Mouse (Mus musculus) cortical plate, adult 2 months (tissue): ENCODE data around the gene Sf3b3. TPM values are rescaled to one million over a fixed set of nuclear protein-coding genes. Genes with fewer than 3 reads are reported as not detected.

ENCODE experiments used
- H3K27ac ChIP-seq: fragments of 200-500 bp; 2 replicates; pipeline ENCODE4 v1.5.1; 2012; ENCODE audit warnings: low read length, control low read depth, inconsistent platforms; ENCODE audit not compliant: insufficient read depth
- H3K4me1 ChIP-seq: fragments of 200-500 bp; 2 replicates; pipeline ENCODE4 v1.6.1; 2011; ENCODE audit warnings: low read length; ENCODE audit not compliant: control insufficient read depth, insufficient read depth
- H3K4me3 ChIP-seq: fragments of 200-500 bp; 2 replicates; pipeline ENCODE4 v1.5.1; 2011; ENCODE audit warnings: mild to moderate bottlenecking, low read length, control low read depth; ENCODE audit not compliant: insufficient read depth
- CTCF ChIP-seq: fragments of 200-500 bp; IDR thresholded peaks from 2 replicates; pipeline ENCODE4 v1.5.1; 2011; ENCODE audit warnings: mild to moderate bottlenecking, control low read depth, low read length; ENCODE audit not compliant: insufficient read depth; ENCODE audit errors: extremely low read depth
- POLR2A ChIP-seq: fragments of 200-500 bp; IDR thresholded peaks from 2 replicates; pipeline ENCODE4 v1.6.1; 2011; ENCODE audit warnings: mild to moderate bottlenecking, low read length, control low read depth; ENCODE audit not compliant: insufficient read depth; ENCODE audit errors: extremely low read depth
- polyA plus RNA-seq: library from polyadenylated mRNA; depleted of rRNA; stranded (reverse); fragments of >200 nt; gene quantifications from 2 replicates; pipeline ENCODE4 v1.2.3, GENCODE M21; 2012

Gene Sf3b3
- polyA plus RNA-seq, 1 experiment: 37.4 TPM

DNA sequence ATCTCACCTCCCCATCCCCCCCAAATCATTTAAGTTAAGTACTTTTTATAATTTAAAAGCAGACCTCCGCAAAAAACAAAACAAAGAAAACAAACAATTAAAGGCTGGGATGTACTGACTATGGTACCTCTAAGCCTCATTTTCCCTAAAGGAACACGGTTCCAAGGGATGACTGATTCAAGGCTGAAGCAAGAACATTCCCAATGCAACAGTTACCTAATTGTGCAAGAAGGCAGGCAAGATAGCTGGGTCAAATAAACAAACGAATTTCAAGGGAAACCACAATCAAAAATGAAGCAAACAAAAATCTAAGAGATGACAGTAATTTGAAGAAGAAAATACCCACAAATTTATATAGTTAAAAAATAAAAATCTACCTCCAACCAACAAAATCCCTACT lies 24.6 kb downstream of the Sf3b3 start:
- TF ChIP-seq CTCF (no peak), POLR2A (no peak)
- Histone ChIP-seq H3K27ac (no peak overlapping the region), H3K4me3 (no peak overlapping the region), H3K4me1 (no peaks in the 10 kb centered on the region)

DNA sequence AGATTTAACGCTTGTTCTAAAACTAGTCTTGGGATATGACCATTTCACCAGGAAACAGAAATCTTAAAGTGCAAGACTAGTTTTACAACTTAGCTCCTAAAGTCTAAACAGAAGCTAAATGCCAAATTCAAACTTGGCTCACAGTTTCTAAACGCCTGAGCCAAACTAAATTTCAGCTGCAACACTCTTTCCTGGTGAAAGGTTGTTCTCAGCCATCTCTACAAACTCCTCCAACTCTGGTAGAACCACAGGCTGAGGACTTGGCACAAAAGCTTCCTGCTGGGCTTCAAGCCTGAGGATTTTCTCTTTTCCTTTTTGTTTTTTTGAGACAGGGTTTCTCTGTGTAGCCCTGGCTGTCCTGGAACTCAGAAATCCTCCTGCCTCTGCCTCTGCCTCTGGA lies 26.3 kb downstream of the Sf3b3 start:
- TF ChIP-seq POLR2A: no peak
- TF ChIP-seq CTCF: no peak
- Histone ChIP-seq H3K4me1 (no peaks in the 10 kb centered on the region), H3K27ac (no peak overlapping the region), H3K4me3 (no peak overlapping the region)

DNA sequence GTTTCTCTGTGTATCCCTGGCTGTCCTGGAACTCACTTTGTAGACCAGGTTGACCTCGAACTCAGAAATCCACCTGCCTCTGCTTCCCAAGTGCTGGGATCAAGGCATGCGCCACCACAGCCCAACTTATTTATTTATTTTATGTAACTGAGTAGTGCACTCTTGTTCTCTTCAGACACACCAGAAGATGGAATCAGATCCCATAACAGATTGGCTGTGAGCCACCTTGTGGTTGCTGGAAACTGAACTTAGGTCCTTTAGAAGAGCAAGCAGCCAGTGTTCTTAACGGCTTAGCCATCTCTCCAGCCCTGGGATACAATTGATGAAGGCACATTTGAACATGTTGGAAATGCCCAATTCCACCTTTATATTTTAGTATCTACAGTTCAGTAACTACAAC lies 28.0 kb downstream of the Sf3b3 start:
- TF ChIP-seq POLR2A (no peak), CTCF (0 out of 2 replicates have a peak, but pooled peaks have one; percentile 2)
- no peaks in the 10 kb centered on the region for H3K4me1 ChIP-seq

DNA sequence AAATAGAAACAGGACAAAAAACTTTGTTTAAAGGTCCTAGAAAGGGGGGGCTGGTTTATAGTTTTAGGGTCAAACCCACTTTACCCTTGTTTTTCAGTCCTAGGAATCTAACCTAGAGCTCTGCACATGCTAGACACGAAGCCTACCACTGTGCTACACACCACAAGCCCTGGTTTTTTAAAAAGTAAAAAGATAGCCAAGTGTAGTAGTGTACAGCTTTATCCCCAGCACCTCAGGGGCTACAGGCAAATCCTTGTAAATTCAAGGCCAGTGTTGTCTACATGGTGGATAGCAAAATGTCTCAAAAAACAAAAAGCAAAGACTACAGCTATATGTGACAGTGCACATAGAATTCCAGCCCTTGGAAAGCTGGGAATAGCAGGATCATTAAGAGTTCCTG lies 29.6 kb downstream of the Sf3b3 start:
- no peak overlapping the region for H3K4me3 ChIP-seq
- H3K4me1 ChIP-seq: no peaks in the 10 kb centered on the region
- TF ChIP-seq POLR2A (no peak), CTCF (no peak)
- H3K27ac ChIP-seq: no peak overlapping the region

More for the DNA sequence above, 28.0 kb downstream of the Sf3b3 start:
- no peak overlapping the region for H3K4me3 ChIP-seq
- no peak overlapping the region for H3K27ac ChIP-seq

DNA sequence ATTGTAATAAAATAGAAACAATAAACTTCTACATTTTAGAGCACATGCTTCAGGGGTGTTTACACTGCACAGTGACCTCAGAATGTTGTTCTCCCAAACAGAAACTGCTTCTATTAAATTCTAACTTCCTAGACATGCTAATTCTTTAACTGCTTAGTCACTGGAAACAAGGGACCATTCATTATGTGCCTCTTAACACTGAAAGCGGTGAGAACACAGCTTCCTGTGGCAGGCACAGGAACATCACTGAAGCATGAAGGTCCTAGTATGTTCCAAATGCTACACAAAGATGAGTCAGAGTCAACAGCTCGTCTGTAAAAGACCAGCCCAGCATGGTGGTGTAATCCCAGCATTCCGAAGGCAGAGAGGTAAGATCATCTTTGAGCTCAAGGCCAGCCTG lies 31.3 kb downstream of the Sf3b3 start:
- no peaks in the 10 kb centered on the region for H3K4me1 ChIP-seq
- H3K27ac ChIP-seq: no peak overlapping the region
- no peak overlapping the region for H3K4me3 ChIP-seq
- no peak for TF ChIP-seq CTCF
- TF ChIP-seq POLR2A: no peak

DNA sequence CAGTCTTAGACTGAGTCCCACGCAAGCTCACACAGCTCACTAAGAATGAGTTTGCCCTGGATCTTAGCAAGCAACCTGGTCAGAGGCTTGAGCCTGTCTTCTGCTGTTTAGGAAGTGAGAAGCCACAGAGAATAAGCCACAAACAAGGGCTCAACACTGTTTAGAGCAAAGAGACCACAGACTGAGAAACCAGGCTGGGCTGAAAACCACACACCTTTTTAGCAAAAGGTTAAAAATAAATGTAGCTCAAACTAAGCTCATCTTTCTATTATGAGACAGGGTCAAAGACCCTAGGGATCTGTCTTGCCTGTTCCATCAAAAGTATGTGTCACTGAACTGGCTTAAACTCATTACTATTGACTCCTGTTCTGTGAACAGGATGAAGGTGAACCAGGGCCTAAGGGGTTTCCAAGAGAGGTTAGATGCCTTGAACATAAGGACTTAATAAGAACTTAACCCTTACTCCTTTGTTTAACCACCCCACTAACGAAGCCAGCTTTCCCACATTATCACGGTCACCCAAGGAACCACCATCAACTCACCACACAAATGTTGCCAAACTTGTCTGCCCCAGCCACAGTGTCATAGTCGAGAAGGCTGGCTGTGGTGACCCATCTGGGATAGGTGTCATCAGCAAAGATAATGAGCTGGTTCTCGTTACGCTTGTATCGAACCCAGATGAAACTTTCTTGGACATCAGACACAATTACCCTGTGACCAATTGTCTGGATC lies 33.3 kb downstream of the Sf3b3 start:
- no peak for TF ChIP-seq POLR2A
- no peak for TF ChIP-seq CTCF
- Histone ChIP-seq H3K4me1 (no peaks in the 10 kb centered on the region), H3K27ac (no peak overlapping the region), H3K4me3 (no peak overlapping the region)

DNA sequence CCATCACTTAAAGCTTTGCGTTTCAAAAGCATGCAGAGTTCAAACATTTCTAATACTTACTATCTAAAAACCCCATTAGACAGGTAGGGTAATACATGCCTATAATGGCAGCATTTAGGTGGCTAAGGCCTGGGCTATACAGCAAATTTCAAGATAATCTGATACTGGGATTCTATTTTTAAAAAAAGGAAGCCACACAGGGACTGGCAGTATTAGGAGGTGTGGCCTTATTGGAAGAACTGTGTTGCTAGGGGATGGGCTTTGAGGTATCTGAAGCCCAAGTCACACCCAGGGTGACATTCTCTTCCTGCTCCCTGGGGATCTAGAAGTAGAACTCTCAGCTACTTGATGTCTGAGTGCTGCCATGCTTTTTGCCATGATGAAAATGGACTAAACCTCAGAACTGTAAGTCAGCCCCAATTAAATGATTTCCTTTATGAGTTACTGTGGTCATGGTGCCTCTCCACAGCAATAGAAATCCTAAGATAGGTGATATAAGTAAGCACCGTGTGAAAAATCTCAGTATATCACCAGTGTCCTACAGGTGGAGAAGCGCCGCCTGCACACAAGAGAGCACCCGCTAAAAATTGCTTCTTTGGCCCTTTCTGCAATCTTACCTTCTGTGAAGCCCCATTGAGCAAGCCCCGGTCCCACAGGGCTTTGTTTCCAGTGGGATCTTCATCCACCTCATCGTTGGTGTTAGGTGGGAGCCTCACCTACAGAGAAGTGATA lies 34.1 kb downstream of the Sf3b3 start:
- TF ChIP-seq CTCF: no peak
- no peak for TF ChIP-seq POLR2A
- H3K4me1 ChIP-seq: no peaks in the 10 kb centered on the region
- no peak overlapping the region for H3K4me3 ChIP-seq
- H3K27ac ChIP-seq: no peak overlapping the region

DNA sequence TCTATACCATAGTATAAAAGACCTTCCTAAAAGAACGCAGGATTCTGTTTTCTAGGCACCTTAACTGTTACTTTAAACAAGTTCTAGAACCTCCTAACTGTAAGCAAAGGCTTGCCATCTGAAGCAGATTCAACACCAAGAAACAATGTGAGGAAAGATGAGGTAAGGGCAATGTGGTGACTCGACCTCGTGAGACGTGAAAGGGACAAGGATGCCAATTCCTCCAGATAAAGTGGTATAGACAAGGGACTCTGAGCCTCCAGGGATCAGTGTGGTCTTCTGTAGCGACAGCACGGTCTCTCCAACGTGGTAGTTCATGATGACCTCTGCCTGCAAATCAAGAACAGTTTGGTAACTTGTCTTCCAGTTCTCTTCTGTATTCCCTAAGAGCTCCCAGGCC lies 34.8 kb downstream of the Sf3b3 start:
- TF ChIP-seq CTCF: no peak
- no peak for TF ChIP-seq POLR2A
- Histone ChIP-seq H3K4me3 (no peak overlapping the region), H3K27ac (no peak overlapping the region), H3K4me1 (no peaks in the 10 kb centered on the region)

DNA sequence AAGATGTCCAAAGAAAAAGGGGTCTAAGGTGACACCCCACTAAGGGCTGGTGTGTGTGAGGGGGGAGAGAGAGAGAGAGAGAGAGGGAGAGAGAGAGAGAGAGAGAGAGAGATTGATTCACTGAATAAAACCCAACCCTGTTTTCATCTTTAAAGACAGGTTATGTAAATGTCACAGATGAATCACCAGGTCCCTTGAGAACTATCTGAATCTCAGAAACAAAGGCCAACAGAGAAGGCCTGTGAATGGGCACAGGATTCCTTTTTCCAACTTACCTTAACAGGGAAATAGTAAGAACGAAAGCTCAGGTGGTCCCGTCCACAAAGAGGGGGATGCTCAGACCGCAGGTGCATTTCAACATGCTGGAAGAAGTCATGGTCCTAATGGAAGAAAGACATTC lies 35.5 kb downstream of the Sf3b3 start:
- Histone ChIP-seq H3K27ac (no peak overlapping the region), H3K4me1 (no peaks in the 10 kb centered on the region), H3K4me3 (no peak overlapping the region)
- TF ChIP-seq POLR2A (no peak), CTCF (no peak)

DNA sequence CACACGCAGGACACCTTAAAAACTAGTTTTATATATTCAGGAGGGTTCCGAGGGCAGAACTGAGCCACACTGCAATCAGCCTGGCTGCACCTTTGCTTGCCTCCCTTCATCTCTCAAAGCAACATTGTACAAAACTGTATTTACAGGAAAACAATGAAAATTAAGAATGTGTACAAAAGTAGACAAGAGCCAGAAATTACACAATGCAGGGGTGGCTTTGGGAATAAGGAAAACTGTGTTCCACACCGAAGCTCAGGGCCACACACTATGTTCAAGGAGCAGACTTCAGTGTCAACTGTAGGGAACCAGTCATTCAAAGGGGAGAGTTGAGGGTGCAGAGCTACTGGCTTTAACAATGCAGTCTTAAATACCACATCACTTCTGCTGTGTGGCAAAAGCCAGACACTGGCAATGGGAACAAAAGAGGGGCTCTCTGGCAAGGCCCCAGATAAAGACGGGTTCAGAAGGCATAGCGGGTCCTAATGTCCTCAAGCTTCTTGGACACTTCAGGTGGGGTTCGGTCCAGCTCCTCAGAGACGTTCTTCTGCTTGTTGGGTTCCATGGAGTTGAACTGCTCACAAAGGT lies 36.0 kb downstream of the Sf3b3 start:
- TF ChIP-seq CTCF: no peak
- no peak for TF ChIP-seq POLR2A

More for the DNA sequence above, 36.0 kb downstream of the Sf3b3 start:
- no peak overlapping the region for H3K4me3 ChIP-seq
- H3K4me1 ChIP-seq: no peaks in the 10 kb centered on the region
- H3K27ac ChIP-seq: no peak overlapping the region
